Mouse (Mus musculus) kidney, postnatal 0 days (tissue): ENCODE data around the gene Smbd1. TPM values are rescaled to one million over a fixed set of nuclear protein-coding genes. Genes with fewer than 3 reads are reported as not detected.

Experiments used
- ATAC-seq: fragments of 200-750 bp; cut with Nextera tagmentation; replicated peaks from 2 replicates; pipeline ENCODE4 v1.8.0; 2017; ENCODE audit warnings: low read depth, moderate number of reproducible peaks, moderate TSS enrichment, moderate library complexity; ENCODE audit not compliant: low FRiP score
- DNase-seq: peaks from one replicate; pipeline ENCODE4 v3.0.0-alpha.2; 2016; ENCODE audit warnings: low spot score
- H3K27ac ChIP-seq: fragments of 300-500 bp; sonication (generic); 2 replicates; pipeline ENCODE4 v1.5.1; 2014; ENCODE audit warnings: mild to moderate bottlenecking
- H3K27me3 ChIP-seq: fragments of 300-500 bp; sonication (generic); 2 replicates; pipeline ENCODE4 v1.6.1; 2014; ENCODE audit warnings: low read length, mixed read lengths; ENCODE audit not compliant: insufficient read depth
- H3K36me3 ChIP-seq: fragments of 300-500 bp; sonication (generic); 2 replicates; pipeline ENCODE4 v1.6.1; 2014; ENCODE audit warnings: low read length, mixed read lengths; ENCODE audit not compliant: insufficient read depth
- H3K4me1 ChIP-seq: fragments of 300-500 bp; sonication (generic); replicated peaks from 2 replicates; pipeline ENCODE4 v1.6.1; 2014; ENCODE audit warnings: antibody characterized with exemption, low read length, mixed read lengths; ENCODE audit not compliant: insufficient read depth
- H3K4me2 ChIP-seq: fragments of 300-500 bp; sonication (generic); 2 replicates; pipeline ENCODE4 v1.6.1; 2014; ENCODE audit warnings: mild to moderate bottlenecking, low read length, moderate library complexity, mixed read lengths
- H3K4me3 ChIP-seq: fragments of 300-500 bp; sonication (generic); replicated peaks from 2 replicates; pipeline ENCODE4 v1.5.1; 2014; ENCODE audit warnings: low read depth, low read length
- H3K9ac ChIP-seq: fragments of 300-500 bp; sonication (generic); 2 replicates; pipeline ENCODE4 v1.6.1; 2014; ENCODE audit warnings: low read depth, low read length
- H3K9me3 ChIP-seq: fragments of 300-500 bp; sonication (generic); replicated peaks from 2 replicates; pipeline ENCODE4 v1.6.1; 2016; ENCODE audit warnings: low read length, inconsistent platforms, mixed read lengths
- CTCF ChIP-seq: IDR thresholded peaks from 2 replicates; pipeline ENCODE4 v1.5.1; 2016; ENCODE audit warnings: antibody characterized with exemption, low read depth, mild to moderate bottlenecking, moderate library complexity
- WGBS: fragments of 180-500 bp; shearing (Covaris S2); extraction: QIAGEN DNeasy Blood & Tissue Kit; methylation state at CpG from one replicate; pipeline ENCODE4 v1.1.7; 2014; 5-methylcytosine and 5-hydroxymethylcytosine counted together
- polyA plus RNA-seq: library from polyadenylated mRNA; unstranded; fragments of >200 nt; fragmentation: Nextera tagmentation; extraction: Ambion mirVana; gene quantifications from 2 replicates; pipeline ENCODE4 v1.2.1, GENCODE M21; 2015

Gene Smbd1
- polyA plus RNA-seq, 1 experiment from 2014 or later = 0.24 TPM

DNA sequence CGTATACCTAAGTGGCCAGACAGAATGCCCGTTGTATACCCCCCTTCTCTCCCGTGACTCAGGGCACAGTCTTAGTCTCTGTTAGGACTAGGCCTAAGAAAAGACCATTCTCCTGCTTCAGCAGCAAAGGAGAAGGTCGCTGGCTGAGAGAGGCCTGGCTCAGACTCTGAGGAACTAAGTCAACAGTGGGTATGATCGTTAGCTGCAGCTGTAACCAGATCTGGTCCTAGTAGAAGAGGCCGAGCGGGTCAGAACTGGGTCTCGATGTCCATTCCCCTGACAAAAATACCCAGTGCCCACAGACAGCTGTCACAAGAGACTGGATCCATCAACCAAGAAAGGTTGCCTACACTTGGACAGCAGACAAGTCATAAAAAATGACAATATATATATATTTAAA lies 13.2 kb upstream of the Smbd1 start:
- no peaks in the 10 kb centered on the region for H3K4me1 ChIP-seq
- peaks cover 33% of the 10 kb centered on the region for H3K36me3 ChIP-seq
- H3K4me3 ChIP-seq = no peak overlapping the region
- ATAC-seq (no peak), DNase-seq (no peak)
- no peaks in the 10 kb centered on the region for H3K27me3 ChIP-seq
- H3K27ac ChIP-seq = no peak overlapping the region
- no peaks in the 10 kb centered on the region for H3K9me3 ChIP-seq
- WGBS = 70% methylated on average over 8 of the region's 8 CpGs
- H3K9ac ChIP-seq = no peak overlapping the region
- no peak for TF ChIP-seq CTCF
- no peak overlapping the region for H3K4me2 ChIP-seq

- H3K4me3 ChIP-seq = no peak overlapping the region
- H3K9ac ChIP-seq = no peak overlapping the region
- DNase-seq (no peak), ATAC-seq (no peak)
- no peak overlapping the region for H3K27ac ChIP-seq
- no peaks in the 10 kb centered on the region for H3K27me3 ChIP-seq
- WGBS = 87% methylated on average over 5 of the region's 5 CpGs
- no peak for TF ChIP-seq CTCF
- H3K36me3 ChIP-seq = peaks cover 31% of the 10 kb centered on the region
- no peaks in the 10 kb centered on the region for H3K4me1 ChIP-seq
- H3K9me3 ChIP-seq = no peaks in the 10 kb centered on the region
- no peak overlapping the region for H3K4me2 ChIP-seq
These were observed 12.6 kb upstream of the Smbd1 start for GRCm38 (mm10) chr16:32822881-32823280.

DNA sequence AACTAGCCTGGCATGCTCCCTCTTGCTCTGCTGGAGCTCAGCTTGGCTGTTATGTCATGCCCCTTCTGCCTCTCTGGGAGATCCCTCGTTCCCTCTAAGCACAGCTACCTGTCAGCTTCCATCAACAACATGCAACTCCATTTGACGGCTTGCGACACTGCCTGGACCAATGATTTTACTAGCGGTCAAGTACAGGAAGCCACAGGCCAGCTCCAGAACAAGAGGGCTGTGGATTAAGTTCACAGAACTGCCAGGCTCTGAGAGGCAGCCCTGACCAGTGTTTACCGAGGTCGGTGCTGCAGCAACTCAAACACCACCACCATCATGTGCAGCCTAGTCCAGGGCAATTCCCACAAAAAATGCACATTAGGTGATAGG lies 12.2 kb upstream of the Smbd1 start:
- ATAC-seq = no peak
- Histone ChIP-seq H3K4me1 (no peaks in the 10 kb centered on the region), H3K4me3 (no peak overlapping the region), H3K4me2 (no peak overlapping the region), H3K36me3 (peaks cover 28% of the 10 kb centered on the region), H3K9me3 (no peaks in the 10 kb centered on the region), H3K27ac (0 out of 2 replicates have a peak overlapping the region, but pooled peaks have one; percentile 36), H3K9ac (no peak overlapping the region), H3K27me3 (no peaks in the 10 kb centered on the region)
- TF ChIP-seq CTCF = no peak
- no peak for DNase-seq
- 65% methylated on average over 6 of the region's 6 CpGs for WGBS

DNA sequence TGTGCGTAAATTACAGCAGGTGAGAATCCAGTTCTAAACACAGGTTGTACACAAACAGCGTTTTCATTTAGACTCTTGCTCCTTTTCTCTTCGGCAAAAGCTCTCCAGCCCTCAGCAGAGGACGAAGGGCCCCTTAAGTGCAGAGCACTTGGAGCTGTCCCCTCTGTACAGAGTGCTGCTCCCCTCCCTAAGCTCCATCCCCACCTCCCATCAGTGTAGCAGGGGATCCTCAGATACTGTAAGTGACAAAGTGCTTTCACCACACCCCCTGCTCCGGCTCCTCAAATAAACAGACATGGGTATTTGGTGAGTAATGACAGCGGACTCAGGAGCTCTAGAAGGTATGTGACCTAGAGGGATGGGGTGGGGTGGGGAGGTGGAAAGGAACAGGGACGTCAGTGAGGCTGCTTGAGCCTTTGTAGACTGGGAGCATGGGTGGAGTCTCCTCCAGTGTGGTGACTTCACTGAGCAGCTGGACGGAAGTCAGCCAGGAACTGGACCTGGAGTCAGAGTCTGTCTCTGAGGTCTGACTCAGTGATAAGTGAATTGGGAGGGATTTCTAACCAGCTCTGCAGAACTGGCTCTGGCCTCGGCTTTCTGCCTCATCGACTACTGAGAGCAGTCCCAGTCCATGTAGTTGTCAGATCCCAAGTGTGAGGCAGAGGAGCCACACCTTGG lies 11.6 kb upstream of the Smbd1 start:
- H3K27me3 ChIP-seq = no peaks in the 10 kb centered on the region
- peak; percentile 63 for ATAC-seq
- H3K4me3 ChIP-seq = no peak overlapping the region
- peak; percentile 18 for DNase-seq
- 0 out of 2 replicates have a peak overlapping the region, but pooled peaks have one; percentile 36 for H3K27ac ChIP-seq
- no peaks in the 10 kb centered on the region for H3K4me1 ChIP-seq
- H3K9ac ChIP-seq = no peak overlapping the region
- TF ChIP-seq CTCF = no peak
- no peak overlapping the region for H3K4me2 ChIP-seq
- 54% methylated on average over 10 of the region's 10 CpGs for WGBS
- peaks cover 25% of the 10 kb centered on the region for H3K36me3 ChIP-seq
- H3K9me3 ChIP-seq = no peaks in the 10 kb centered on the region

DNA sequence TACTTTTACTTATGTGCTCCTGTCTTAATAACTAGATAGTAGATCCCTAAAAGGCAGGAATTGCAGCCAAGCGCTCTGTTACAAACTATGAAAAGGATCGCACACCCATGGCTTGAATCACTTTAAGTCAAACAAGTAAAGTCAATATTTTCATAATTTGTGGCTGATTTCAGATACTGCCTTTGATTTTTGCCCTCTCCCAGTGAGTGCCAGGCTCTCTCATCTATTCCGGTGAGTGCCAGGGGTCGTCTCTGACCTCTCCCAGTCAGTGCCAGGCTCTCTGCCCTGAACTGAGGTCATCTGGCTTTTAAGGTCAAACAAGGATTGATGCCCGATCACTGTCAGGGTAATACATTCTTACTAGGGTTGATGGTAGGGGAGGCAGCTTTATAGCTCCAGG lies 8.2 kb upstream of the Smbd1 start:
- DNase-seq (no peak), ATAC-seq (no peak)
- H3K4me2 ChIP-seq = no peak overlapping the region
- no peaks in the 10 kb centered on the region for H3K27me3 ChIP-seq
- H3K4me1 ChIP-seq = peaks cover 11% of the 10 kb centered on the region
- TF ChIP-seq CTCF = no peak
- H3K9ac ChIP-seq = no peak overlapping the region
- 84% methylated on average over 5 of the region's 5 CpGs for WGBS
- H3K9me3 ChIP-seq = no peaks in the 10 kb centered on the region
- H3K4me3 ChIP-seq = no peak overlapping the region
- H3K27ac ChIP-seq = no peak overlapping the region
- H3K36me3 ChIP-seq = peaks cover 4% of the 10 kb centered on the region; the same call in 1 of the 2 replicates

- H3K9me3 ChIP-seq = no peaks in the 10 kb centered on the region
- no peaks in the 10 kb centered on the region; the same call in 1 of the 2 replicates for H3K36me3 ChIP-seq
- no peak for DNase-seq
- no peak overlapping the region for H3K4me2 ChIP-seq
- H3K27me3 ChIP-seq = no peaks in the 10 kb centered on the region
- TF ChIP-seq CTCF = no peak
- H3K4me3 ChIP-seq = no peak overlapping the region
- no peak overlapping the region for H3K9ac ChIP-seq
- H3K4me1 ChIP-seq = peaks cover 11% of the 10 kb centered on the region
- no peak overlapping the region for H3K27ac ChIP-seq
- 87% methylated on average over 4 of the region's 4 CpGs for WGBS
- no peak for ATAC-seq
These were observed 7.8 kb upstream of the Smbd1 start for GRCm38 (mm10) chr16:32818036-32818435.
